Mouse (Mus musculus): ENCODE measurements around the gene Olfr43.

The Olfr43 gene

GRCm38 (mm10) chr11:74211279-74211678 lies at the start of gene Olfr43:
TSS of gene Olfr43 (minus strand) at chr11:74211379.
- no peak for DNase-seq

DNA sequence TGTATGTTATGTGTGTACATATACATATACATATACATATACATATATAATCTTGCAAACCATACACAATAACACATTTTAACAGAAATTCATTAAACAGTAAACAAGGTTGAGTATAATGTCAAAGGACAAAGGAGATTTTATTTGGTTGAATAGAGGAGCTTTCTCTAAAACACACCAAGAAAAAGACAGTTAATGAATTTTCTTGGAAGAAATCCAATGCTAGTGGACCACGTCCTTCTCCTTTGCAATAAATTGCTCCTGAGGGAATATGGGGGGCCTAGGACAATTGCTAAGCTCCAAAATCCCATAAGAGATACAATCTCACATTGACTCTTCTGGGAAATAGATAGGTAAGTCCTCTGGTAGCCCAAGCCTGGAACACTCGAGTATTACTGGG lies 48.3 kb upstream of the Olfr43 start, which contains the start of gene Olfr406:
Gene Olfr406, plus strand, starts transcription at position 301 of the 400 bp plus-strand sequence.
- DNase-seq, result no peak

- DNase-seq, result no peak
Observed at GRCm38 (mm10) chr11:74241201-74241600, 30.0 kb upstream of the Olfr43 start.

- DNase-seq, result no peak
Observed at GRCm38 (mm10) chr11:74185949-74186348, 25.2 kb downstream of the Olfr43 start, which contains the start of gene Olfr403. TSS of gene Olfr403 (plus strand) at chr11:74186249.

DNA sequence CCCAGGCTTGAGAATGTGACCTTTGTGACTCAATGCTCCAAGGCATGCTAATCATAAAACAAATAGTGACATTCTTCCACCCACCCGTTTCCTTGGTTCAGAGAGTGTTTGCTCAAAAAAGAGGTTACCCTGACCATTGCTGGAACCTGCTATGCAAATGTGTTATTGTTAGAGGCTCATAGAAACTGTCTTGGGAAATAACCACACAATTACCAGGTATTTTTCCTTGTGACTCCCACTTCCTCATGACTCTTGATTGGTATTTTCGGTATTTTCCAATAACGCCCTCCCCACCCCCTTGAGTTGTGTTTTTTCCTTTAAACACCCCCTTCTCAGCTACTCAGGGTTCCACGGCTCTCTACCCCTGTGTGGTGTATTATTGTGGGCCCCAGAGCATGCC lies 27.4 kb downstream of the Olfr43 start:
- DNase-seq, result no peak

DNA sequence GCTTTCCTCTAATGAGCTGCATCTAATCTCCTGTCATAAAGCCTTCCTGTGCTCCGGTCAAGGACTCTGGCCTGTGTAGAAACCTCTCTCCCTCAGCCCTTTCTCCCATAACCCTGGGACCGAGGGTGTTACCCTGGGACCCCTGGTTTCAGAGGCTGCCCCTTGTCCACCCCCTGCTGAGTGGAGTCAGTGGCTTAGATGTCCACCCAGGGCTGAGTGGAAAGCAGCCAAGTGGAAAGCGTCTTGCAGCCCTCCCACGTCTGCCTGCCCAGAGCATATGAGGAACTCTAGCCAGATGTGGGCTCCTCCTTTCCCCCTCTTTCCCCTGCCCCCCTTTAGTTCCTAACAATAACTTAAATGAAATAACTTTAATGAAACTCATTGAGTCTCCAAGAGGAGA lies 28.0 kb downstream of the Olfr43 start:
- no peak for DNase-seq

GRCm38 (mm10) chr11:74168771-74169170 lies 42.4 kb downstream of the Olfr43 start:
- DNase-seq, result no peak
